Mouse (Mus musculus): ENCODE measurements around the gene Vmn1r29. TPM values are rescaled to one million over a fixed set of nuclear protein-coding genes. Genes with fewer than 3 reads are reported as not detected.

The Vmn1r29 gene
- not detected in 2 replicates for polyA plus RNA-seq (2012; ENCODE audit: low replicate concordance)

DNA sequence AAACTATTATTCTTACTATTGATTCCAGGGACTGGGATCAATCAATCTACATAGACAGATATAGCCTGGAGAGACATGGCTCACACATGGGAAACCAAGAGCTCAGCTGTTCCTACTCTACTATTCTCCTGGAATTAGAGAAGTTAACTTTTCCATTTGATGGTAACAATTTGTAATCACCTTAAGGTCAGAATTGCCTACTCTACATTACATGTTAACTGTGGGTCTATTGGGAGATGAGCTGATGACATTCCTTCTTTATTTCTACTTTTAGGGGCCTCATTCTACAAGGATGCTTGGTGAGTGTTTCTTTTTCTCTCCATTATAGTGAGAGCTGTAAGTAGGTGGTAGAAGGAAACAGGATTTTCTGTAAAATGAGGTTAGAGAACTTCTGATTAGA lies at the start of gene Vmn1r29:
TSS of gene Vmn1r29 (plus strand) at position 301 of the 400 bp plus-strand sequence.

DNA sequence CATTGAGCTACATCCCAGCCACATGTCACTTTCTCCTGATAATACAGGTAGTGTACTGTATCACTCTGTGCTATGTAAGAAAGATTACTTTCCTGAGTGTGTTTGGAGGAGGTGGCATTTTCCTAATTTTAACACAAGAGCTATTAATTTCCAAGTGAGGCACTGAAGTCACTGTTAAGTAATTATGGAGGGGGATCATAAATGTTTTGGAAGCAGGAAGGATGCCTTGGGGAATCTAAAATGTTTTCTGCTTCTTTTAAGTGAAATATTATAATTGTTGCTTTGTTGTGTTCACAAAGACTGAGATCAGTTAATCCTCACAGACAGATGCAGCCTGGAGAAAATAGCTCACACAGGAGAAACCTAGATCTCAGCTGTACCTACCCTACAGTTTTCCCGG lies 39.6 kb upstream of the Vmn1r29 start, which contains the start of gene Vmn1r28:
TSS of gene Vmn1r28 (plus strand) at position 301 of the 400 bp plus-strand sequence.

Other genes with a start within 250 kb of the Vmn1r29 start
- gene Vmn1r27, start 82.7 kb upstream of the Vmn1r29 start, polyA plus RNA-seq (2012; ENCODE audit: low replicate concordance), result not detected in 2 replicates
- gene Vmn1r28, start 39.5 kb upstream of the Vmn1r29 start, polyA plus RNA-seq (2012; ENCODE audit: low replicate concordance), result not detected in 2 replicates
- not detected in 2 replicates for gene Vmn1r30, start 141.8 kb downstream of the Vmn1r29 start, polyA plus RNA-seq (2012; ENCODE audit: low replicate concordance)
- not detected in 2 replicates for gene Vmn1r31, start 173.8 kb downstream of the Vmn1r29 start, polyA plus RNA-seq (2012; ENCODE audit: low replicate concordance)